Mouse (Mus musculus) lung, postnatal 0 days (tissue): Measurements from ENCODE around the gene Cacng3. TPM values are rescaled to one million over a fixed set of nuclear protein-coding genes. Genes with fewer than 3 reads are reported as not detected.

ENCODE experiments used
- ATAC-seq: fragments of 200-750 bp; cut with Nextera tagmentation; 2 replicates; pipeline ENCODE4 v1.8.0; 2017; ENCODE audit warnings: moderate library complexity
- DNase-seq: peaks from one replicate; pipeline ENCODE4 v3.0.0-alpha.2; 2016; ENCODE audit warnings: low spot score
- H3K27ac ChIP-seq: fragments of 300-500 bp; sonication (generic); 2 replicates; pipeline ENCODE4 v1.5.1; 2014; ENCODE audit warnings: antibody characterized with exemption, mild to moderate bottlenecking, low read length, mixed read lengths
- H3K27me3 ChIP-seq: fragments of 300-500 bp; sonication (generic); replicated peaks from 2 replicates; pipeline ENCODE4 v1.6.1; 2014; ENCODE audit warnings: low read length, mixed read lengths; ENCODE audit not compliant: insufficient read depth
- H3K36me3 ChIP-seq: fragments of 300-500 bp; sonication (generic); 2 replicates; pipeline ENCODE4 v1.6.1; 2014; ENCODE audit warnings: low read length, mixed read lengths; ENCODE audit not compliant: insufficient read depth
- H3K4me1 ChIP-seq: fragments of 300-500 bp; sonication (generic); 2 replicates; pipeline ENCODE4 v1.6.1; 2014; ENCODE audit warnings: antibody characterized with exemption, low read depth, low read length, mixed read lengths; ENCODE audit not compliant: insufficient read depth
- H3K4me2 ChIP-seq: fragments of 300-500 bp; sonication (generic); replicated peaks from 2 replicates; pipeline ENCODE4 v1.6.1; 2014; ENCODE audit warnings: low read depth, mild to moderate bottlenecking, low read length, moderate library complexity, mixed read lengths
- H3K4me3 ChIP-seq: fragments of 300-500 bp; sonication (generic); 2 replicates; pipeline ENCODE4 v1.5.1; 2014; ENCODE audit warnings: low read depth, low read length
- H3K9ac ChIP-seq: fragments of 300-500 bp; sonication (generic); replicated peaks from 2 replicates; pipeline ENCODE4 v1.6.1; 2014; ENCODE audit warnings: low read depth, mild to moderate bottlenecking
- H3K9me3 ChIP-seq: fragments of 300-500 bp; sonication (generic); 2 replicates; pipeline ENCODE4 v1.6.1; 2016; ENCODE audit warnings: low read length, mixed read lengths
- CTCF ChIP-seq: IDR thresholded peaks from 2 replicates; pipeline ENCODE4 v1.5.1; 2016; ENCODE audit warnings: antibody characterized with exemption, mild to moderate bottlenecking
- EP300 ChIP-seq: IDR thresholded peaks from 2 replicates; pipeline ENCODE4 v1.6.1; 2016; ENCODE audit warnings: antibody characterized with exemption, mild to moderate bottlenecking, control low read depth
- WGBS: fragments of 180-500 bp; shearing (Covaris S2); extraction: QIAGEN DNeasy Blood & Tissue Kit; methylation state at CpG from one replicate; pipeline ENCODE4 v1.1.7; 2014; 5-methylcytosine and 5-hydroxymethylcytosine counted together
- polyA plus RNA-seq: library from polyadenylated mRNA; unstranded; fragments of >200 nt; fragmentation: Nextera tagmentation; extraction: Ambion mirVana; gene quantifications from 2 replicates; pipeline ENCODE4 v1.2.1, GENCODE M21; 2015

The Cacng3 gene
- polyA plus RNA-seq, 1 experiment from 2014 or later = not detected

DNA sequence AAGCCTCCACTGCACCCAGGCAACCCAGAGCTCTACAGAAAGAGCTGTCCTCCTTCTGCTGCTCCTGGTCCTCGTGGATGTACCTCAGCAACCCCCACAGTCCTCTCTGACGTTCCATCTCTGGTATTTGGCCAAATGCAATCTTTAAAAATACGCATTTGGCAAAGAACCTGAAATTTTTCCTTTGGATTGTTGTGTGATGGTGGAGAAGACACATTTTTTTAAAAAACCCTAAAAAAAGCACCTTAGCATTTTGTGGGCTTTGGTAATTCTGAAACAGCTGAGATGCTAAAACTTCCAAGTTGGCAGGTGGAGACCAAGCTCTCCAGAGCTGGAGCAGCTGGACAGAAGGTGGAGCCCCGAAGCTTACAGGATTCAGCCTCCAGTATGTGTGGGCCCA, 32.2 kb downstream of the Cacng3 start:
- H3K9ac ChIP-seq = no peak overlapping the region
- 60% methylated on average over 4 of the region's 4 CpGs for WGBS

DNA sequence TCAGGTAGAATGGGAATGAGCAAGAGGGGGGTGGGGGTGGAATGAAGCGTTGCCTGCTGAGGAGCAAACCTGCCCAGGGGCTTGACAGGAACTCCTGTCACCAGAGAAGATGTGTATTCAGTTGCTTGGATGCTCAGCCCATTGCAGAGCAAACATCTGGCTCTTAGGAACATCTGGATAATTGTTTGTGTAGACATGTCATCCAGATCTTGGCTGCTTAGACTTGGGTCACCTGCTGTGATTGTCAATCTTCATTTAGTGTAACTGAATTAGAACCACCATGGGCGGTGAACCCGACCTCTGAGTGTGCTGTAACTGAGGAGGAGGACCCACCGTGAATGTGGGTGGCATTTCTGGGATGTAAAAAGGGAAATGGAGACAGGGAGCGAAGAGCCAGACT, 36.4 kb downstream of the Cacng3 start:
- Histone ChIP-seq H3K9me3 (no peaks in the 10 kb centered on the region), H3K4me3 (no peak overlapping the region), H3K36me3 (no peaks in the 10 kb centered on the region), H3K4me1 (no peaks in the 10 kb centered on the region), H3K9ac (no peak overlapping the region), H3K27ac (no peak overlapping the region), H3K4me2 (no peak overlapping the region), H3K27me3 (no peaks in the 10 kb centered on the region)
- 45% methylated on average over 5 of the region's 5 CpGs for WGBS
- TF ChIP-seq EP300 = no peak
- TF ChIP-seq CTCF = no peak
- ATAC-seq = no peak
- no peak for DNase-seq

More for the DNA sequence above, 32.2 kb downstream of the Cacng3 start:
- no peak for ATAC-seq
- H3K4me2 ChIP-seq = no peak overlapping the region
- no peaks in the 10 kb centered on the region for H3K9me3 ChIP-seq
- H3K36me3 ChIP-seq = no peaks in the 10 kb centered on the region
- H3K27ac ChIP-seq = no peak overlapping the region
- no peak overlapping the region for H3K4me3 ChIP-seq
- TF ChIP-seq EP300 (no peak), CTCF (no peak)
- no peaks in the 10 kb centered on the region for H3K27me3 ChIP-seq
- DNase-seq = no peak
- no peaks in the 10 kb centered on the region for H3K4me1 ChIP-seq

DNA sequence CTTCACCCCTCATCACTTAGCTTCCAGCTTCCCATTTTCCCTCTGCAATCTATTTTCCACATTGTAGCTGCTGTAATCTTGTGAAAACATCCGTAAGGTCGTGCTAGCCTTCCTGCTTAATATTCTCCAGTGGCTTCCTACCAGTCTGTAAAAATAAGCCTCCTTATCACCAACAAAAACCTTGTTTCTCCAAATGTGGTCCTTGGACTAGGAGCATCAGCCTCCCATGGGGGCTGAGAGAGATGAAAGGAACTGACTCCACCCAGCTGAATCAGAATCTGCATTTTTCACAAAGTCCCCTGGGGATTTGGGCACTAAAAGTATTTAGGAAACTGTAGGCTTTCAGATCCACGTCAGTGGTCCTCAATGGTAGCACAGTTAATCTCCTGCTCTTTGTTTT, 46.0 kb downstream of the Cacng3 start:
- ATAC-seq (no peak), DNase-seq (no peak)
- TF ChIP-seq EP300 (no peak), CTCF (no peak)
- Histone ChIP-seq H3K9me3 (no peaks in the 10 kb centered on the region), H3K9ac (no peak overlapping the region), H3K27ac (no peak overlapping the region), H3K4me3 (no peak overlapping the region), H3K4me2 (no peak overlapping the region), H3K4me1 (no peaks in the 10 kb centered on the region), H3K27me3 (no peaks in the 10 kb centered on the region), H3K36me3 (no peaks in the 10 kb centered on the region)
- 45% methylated on average over 3 of the region's 3 CpGs for WGBS

DNA sequence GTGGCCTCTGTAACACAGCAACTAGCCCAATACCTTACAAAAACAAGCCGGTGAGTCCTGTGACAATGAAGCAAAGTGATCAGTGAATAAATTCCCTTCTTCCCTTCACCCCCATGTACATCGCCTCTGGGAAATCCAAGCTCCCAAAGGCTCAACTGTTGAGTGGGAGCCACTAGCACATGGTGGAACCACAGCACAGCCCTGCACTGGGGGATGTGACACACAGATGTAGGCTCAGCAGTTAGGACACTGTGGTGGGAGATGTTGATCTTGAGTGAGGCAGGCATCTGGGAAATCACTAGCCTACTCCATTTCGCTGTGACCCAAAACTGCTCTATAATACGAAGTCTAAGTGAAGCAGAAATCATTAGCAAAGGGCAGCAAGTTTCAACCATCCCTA, 48.2 kb downstream of the Cacng3 start:
- DNase-seq = no peak
- no peak for ATAC-seq
- Histone ChIP-seq H3K27me3 (no peaks in the 10 kb centered on the region), H3K4me2 (no peak overlapping the region), H3K9ac (no peak overlapping the region), H3K4me1 (no peaks in the 10 kb centered on the region), H3K4me3 (no peak overlapping the region), H3K27ac (no peak overlapping the region), H3K36me3 (no peaks in the 10 kb centered on the region), H3K9me3 (no peaks in the 10 kb centered on the region)
- TF ChIP-seq CTCF (no peak), EP300 (no peak)
- WGBS = 91% methylated on average over 4 of the region's 4 CpGs

DNA sequence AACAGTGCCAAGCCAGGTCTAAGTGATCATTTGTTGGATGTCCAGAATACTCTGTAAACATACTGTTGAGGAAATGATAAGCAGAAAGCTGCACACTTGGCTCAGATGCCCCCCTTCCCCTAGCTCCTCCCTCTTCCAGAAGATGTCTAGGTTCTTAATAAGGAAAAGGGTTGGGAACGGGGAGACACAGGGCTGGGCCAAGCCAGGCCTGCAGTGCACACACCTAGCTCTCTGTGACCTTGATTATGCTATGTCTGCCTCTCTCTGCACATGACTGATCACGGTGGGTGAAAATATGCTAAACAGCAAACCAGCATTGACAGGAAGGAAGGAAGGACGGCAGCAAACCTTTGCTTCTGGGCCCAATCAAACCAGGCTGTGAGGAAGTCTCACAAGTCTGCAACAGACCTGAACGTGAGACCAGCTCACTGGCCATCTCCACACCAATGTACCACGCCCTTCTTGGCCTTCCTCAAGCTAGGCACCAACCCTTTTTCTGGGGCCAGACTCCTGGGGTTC, 53.1 kb downstream of the Cacng3 start:
- WGBS = 31% methylated on average over 5 of the region's 5 CpGs
- H3K27ac ChIP-seq = no peak overlapping the region
- DNase-seq (no peak), ATAC-seq (no peak)
- no peak overlapping the region for H3K4me2 ChIP-seq
- no peaks in the 10 kb centered on the region for H3K9me3 ChIP-seq
- no peak for TF ChIP-seq CTCF
- no peak for TF ChIP-seq EP300
- no peak overlapping the region for H3K9ac ChIP-seq
- H3K4me1 ChIP-seq = no peaks in the 10 kb centered on the region
- no peak overlapping the region for H3K4me3 ChIP-seq
- no peaks in the 10 kb centered on the region for H3K27me3 ChIP-seq
- H3K36me3 ChIP-seq = no peaks in the 10 kb centered on the region

DNA sequence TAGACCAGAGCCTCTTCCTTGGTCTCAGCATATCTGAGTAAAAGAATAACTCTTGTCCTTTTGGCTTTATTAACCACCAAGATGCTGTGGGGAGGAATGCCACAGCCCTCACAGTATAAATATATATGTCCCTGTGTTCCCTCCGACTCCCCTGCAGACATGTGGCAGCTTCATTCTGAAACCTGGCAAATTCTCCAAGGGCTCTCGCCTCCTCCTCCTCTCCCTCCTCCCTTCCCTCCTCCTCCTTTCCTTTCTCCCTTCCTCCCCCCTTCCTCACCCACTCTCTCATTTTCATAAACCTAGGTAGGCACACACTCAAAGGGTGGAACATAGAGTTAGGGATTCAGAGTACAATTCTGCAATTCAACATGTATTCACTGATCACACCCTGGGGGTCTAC, 56.1 kb downstream of the Cacng3 start:
- H3K27me3 ChIP-seq = no peaks in the 10 kb centered on the region
- TF ChIP-seq EP300 (no peak), CTCF (no peak)
- no peak overlapping the region for H3K4me3 ChIP-seq
- ATAC-seq (no peak), DNase-seq (no peak)
- 57% methylated on average over 2 of the region's 2 CpGs for whole genome bisulfite sequencing
- H3K27ac ChIP-seq = no peak overlapping the region
- H3K9me3 ChIP-seq = no peaks in the 10 kb centered on the region
- no peaks in the 10 kb centered on the region for H3K36me3 ChIP-seq
- no peak overlapping the region for H3K4me2 ChIP-seq
- H3K4me1 ChIP-seq = no peaks in the 10 kb centered on the region
- H3K9ac ChIP-seq = no peak overlapping the region

DNA sequence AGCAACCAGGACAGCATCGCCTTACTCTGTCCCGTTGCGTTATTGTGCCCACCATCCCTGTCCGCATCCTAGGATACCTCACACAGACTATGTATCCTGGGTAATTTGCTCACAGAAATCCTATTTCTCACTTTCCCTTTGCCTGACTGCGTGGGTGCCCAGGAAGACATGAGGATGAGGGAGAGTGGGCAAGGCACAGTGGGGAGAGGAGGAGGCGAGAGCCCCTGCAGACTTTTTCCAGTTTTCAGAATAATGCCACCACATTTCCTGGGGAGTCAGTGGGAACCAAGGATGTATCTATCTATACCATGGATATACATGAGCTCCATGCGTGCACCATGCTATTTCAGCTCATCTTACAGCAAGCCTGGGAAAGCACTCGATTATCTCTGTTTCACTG, 57.9 kb downstream of the Cacng3 start:
- H3K27ac ChIP-seq = no peak overlapping the region
- H3K36me3 ChIP-seq = no peaks in the 10 kb centered on the region
- H3K4me1 ChIP-seq = no peaks in the 10 kb centered on the region
- WGBS = 91% methylated on average over 8 of the region's 8 CpGs
- TF ChIP-seq CTCF (no peak), EP300 (no peak)
- H3K4me2 ChIP-seq = no peak overlapping the region
- no peak for ATAC-seq
- H3K9ac ChIP-seq = no peak overlapping the region
- no peak overlapping the region for H3K4me3 ChIP-seq
- DNase-seq = no peak
- H3K27me3 ChIP-seq = no peaks in the 10 kb centered on the region
- no peaks in the 10 kb centered on the region for H3K9me3 ChIP-seq
